Mouse (Mus musculus) heart, embryonic 13.5 days (tissue): Measurements from ENCODE around the gene Nxnl1. TPM values are rescaled to one million over a fixed set of nuclear protein-coding genes. Genes with fewer than 3 reads are reported as not detected.

Source experiments
- ATAC-seq: fragments of 200-750 bp; cut with Nextera tagmentation; 2 replicates; pipeline ENCODE4 v1.8.0; 2017; ENCODE audit warnings: moderate TSS enrichment; ENCODE audit not compliant: insufficient number of reproducible peaks, low FRiP score, low TSS enrichment; ENCODE audit errors: extremely low read depth
- H3K27ac ChIP-seq: fragments of 300-500 bp; sonication (generic); replicated peaks from 2 replicates; pipeline ENCODE4 v1.5.1; 2015; ENCODE audit warnings: moderate library complexity, mild to moderate bottlenecking, inconsistent platforms
- H3K27me3 ChIP-seq: fragments of 300-500 bp; sonication (generic); replicated peaks from 2 replicates; pipeline ENCODE4 v1.6.1; 2015; ENCODE audit warnings: mild to moderate bottlenecking, inconsistent platforms
- H3K36me3 ChIP-seq: fragments of 300-500 bp; sonication (generic); 2 replicates; pipeline ENCODE4 v1.6.1; 2015; ENCODE audit warnings: mild to moderate bottlenecking, inconsistent platforms
- H3K4me1 ChIP-seq: fragments of 300-500 bp; sonication (generic); 2 replicates; pipeline ENCODE4 v1.6.1; 2015; ENCODE audit warnings: inconsistent platforms
- H3K4me2 ChIP-seq: fragments of 300-500 bp; sonication (generic); 2 replicates; pipeline ENCODE4 v1.6.1; 2015; ENCODE audit warnings: inconsistent platforms, mild to moderate bottlenecking, moderate library complexity
- H3K4me3 ChIP-seq: fragments of 300-500 bp; sonication (generic); 2 replicates; pipeline ENCODE4 v1.5.1; 2015; ENCODE audit warnings: moderate library complexity, mild to moderate bottlenecking, inconsistent platforms
- H3K9ac ChIP-seq: fragments of 300-500 bp; sonication (generic); 2 replicates; pipeline ENCODE4 v1.6.1; 2015; ENCODE audit warnings: inconsistent platforms, mild to moderate bottlenecking, moderate library complexity
- H3K9me3 ChIP-seq: fragments of 300-500 bp; sonication (generic); 2 replicates; pipeline ENCODE4 v1.6.1; 2016; ENCODE audit warnings: inconsistent platforms
- WGBS: fragments of 180-500 bp; shearing (Covaris S2); methylation state at CpG from one replicate; pipeline ENCODE4 v1.1.7; 2015; ENCODE audit warnings: mixed read lengths; 5-methylcytosine and 5-hydroxymethylcytosine counted together
- polyA plus RNA-seq: library from polyadenylated mRNA; unstranded; fragments of >200 nt; fragmentation: Nextera tagmentation; extraction: Ambion mirVana; gene quantifications from 2 replicates; pipeline ENCODE4 v1.2.1, GENCODE M21; 2015

The Nxnl1 gene
- polyA plus RNA-seq, 1 experiment from 2014 or later: not detected

- H3K27ac ChIP-seq: no peak overlapping the region
- no peak for ATAC-seq
- H3K9ac ChIP-seq: no peak overlapping the region
- H3K4me1 ChIP-seq: peaks cover 21% of the 10 kb centered on the region
- no peak overlapping the region for H3K4me2 ChIP-seq
- 53% methylated on average over 6 of the region's 6 CpGs for WGBS
- no peak overlapping the region for H3K4me3 ChIP-seq
- H3K9me3 ChIP-seq: no peaks in the 10 kb centered on the region
- peaks cover 21% of the 10 kb centered on the region for H3K27me3 ChIP-seq
- H3K36me3 ChIP-seq: peaks cover 4% of the 10 kb centered on the region; the same call in 1 of the 2 replicates
Observed at GRCm38 (mm10) chr8:71596384-71596783, 30.0 kb upstream of the Nxnl1 start.

GRCm38 (mm10) chr8:71595862-71596261 lies 29.5 kb upstream of the Nxnl1 start:
- Histone ChIP-seq H3K27ac (no peak overlapping the region), H3K4me1 (peaks cover 26% of the 10 kb centered on the region), H3K4me3 (no peak overlapping the region), H3K36me3 (peaks cover 4% of the 10 kb centered on the region; the same call in 1 of the 2 replicates), H3K9me3 (no peaks in the 10 kb centered on the region), H3K4me2 (0 out of 2 replicates have a peak overlapping the region, but pooled peaks have one; percentile 2), H3K27me3 (peaks cover 15% of the 10 kb centered on the region), H3K9ac (no peak overlapping the region)
- 9% methylated on average over 27 of the region's 27 CpGs for whole genome bisulfite sequencing
- no peak for ATAC-seq

GRCm38 (mm10) chr8:71594324-71594722 lies 27.9 kb upstream of the Nxnl1 start:
- ATAC-seq: no peak
- Histone ChIP-seq H3K9ac (peak overlapping the region; percentile 24; the same call in 1 of the 2 replicates), H3K9me3 (no peaks in the 10 kb centered on the region), H3K4me2 (no peak overlapping the region), H3K4me3 (no peak overlapping the region), H3K4me1 (peaks cover 32% of the 10 kb centered on the region), H3K36me3 (peaks cover 4% of the 10 kb centered on the region; the same call in 1 of the 2 replicates), H3K27me3 (peaks cover 2% of the 10 kb centered on the region; the same call in 1 of the 2 replicates), H3K27ac (no peak overlapping the region)
- 87% methylated on average over 4 of the region's 4 CpGs for WGBS

GRCm38 (mm10) chr8:71593556-71594323 lies 27.3 kb upstream of the Nxnl1 start:
- peak overlapping the region; percentile 92 for H3K4me2 ChIP-seq
- H3K36me3 ChIP-seq: peaks cover 4% of the 10 kb centered on the region; the same call in 1 of the 2 replicates
- no peaks in the 10 kb centered on the region; the same call in 1 of the 2 replicates for H3K27me3 ChIP-seq
- peak overlapping the region; percentile 97 for H3K9ac ChIP-seq
- WGBS: 85% methylated on average over 8 of the region's 8 CpGs
- no peak overlapping the region for H3K27ac ChIP-seq
- 0 out of 2 replicates have a peak overlapping the region, but pooled peaks have one; percentile 84 for H3K4me3 ChIP-seq
- H3K4me1 ChIP-seq: peaks cover 32% of the 10 kb centered on the region
- H3K9me3 ChIP-seq: no peaks in the 10 kb centered on the region
- ATAC-seq: no peak

- peak; percentile 47 for ATAC-seq
- Histone ChIP-seq H3K4me2 (peak overlapping the region; percentile 92), H3K9me3 (no peaks in the 10 kb centered on the region), H3K4me1 (peaks cover 32% of the 10 kb centered on the region), H3K4me3 (peak overlapping the region; percentile 84), H3K27me3 (no peaks in the 10 kb centered on the region), H3K9ac (peak overlapping the region; percentile 97), H3K27ac (peak overlapping the region; percentile 99), H3K36me3 (peaks cover 4% of the 10 kb centered on the region; the same call in 1 of the 2 replicates)
- WGBS: 4% methylated on average over 60 of the region's 60 CpGs
Observed at GRCm38 (mm10) chr8:71592374-71593170, 26.2 kb upstream of the Nxnl1 start.

GRCm38 (mm10) chr8:71591471-71592373 lies 25.3 kb upstream of the Nxnl1 start, which contains the start of gene Pgls:
TSS of gene Pgls (plus strand) at chr8:71592176.
- Histone ChIP-seq H3K4me1 (peaks cover 32% of the 10 kb centered on the region), H3K4me2 (peak within 1 kb of the TSS; percentile 92), H3K27me3 (no peaks in the 10 kb centered on the region), H3K9ac (peak within 1 kb of the TSS; percentile 97), H3K27ac (peak within 1 kb of the TSS; percentile 99), H3K9me3 (no peaks in the 10 kb centered on the region), H3K4me3 (peak within 1 kb of the TSS; percentile 84), H3K36me3 (peaks cover 4% of the 10 kb centered on the region; the same call in 1 of the 2 replicates)
- ATAC-seq: peak; percentile 81
- under 1% methylated on average over 71 of the region's 71 CpGs for WGBS

- peak overlapping the region; percentile 84 for H3K4me3 ChIP-seq
- H3K9ac ChIP-seq: peak overlapping the region; percentile 97
- no peaks in the 10 kb centered on the region for H3K27me3 ChIP-seq
- H3K27ac ChIP-seq: peak overlapping the region; percentile 99
- H3K4me1 ChIP-seq: peaks cover 32% of the 10 kb centered on the region
- no peaks in the 10 kb centered on the region for H3K9me3 ChIP-seq
- H3K36me3 ChIP-seq: peaks cover 8% of the 10 kb centered on the region; the same call in 1 of the 2 replicates
- peak overlapping the region; percentile 92 for H3K4me2 ChIP-seq
- 32% methylated on average over 5 of the region's 5 CpGs for WGBS
- no peak for ATAC-seq
Observed at GRCm38 (mm10) chr8:71591017-71591416, 24.6 kb upstream of the Nxnl1 start.

GRCm38 (mm10) chr8:71588762-71589161 lies 22.4 kb upstream of the Nxnl1 start:
- H3K27me3 ChIP-seq: 0 out of 2 replicates have a peak, but pooled peaks cover 2% of the 10 kb centered on the region
- WGBS: 72% methylated on average over 3 of the region's 3 CpGs
- H3K9me3 ChIP-seq: no peaks in the 10 kb centered on the region
- no peak overlapping the region for H3K4me2 ChIP-seq
- H3K4me1 ChIP-seq: peaks cover 25% of the 10 kb centered on the region
- peaks cover 24% of the 10 kb centered on the region for H3K36me3 ChIP-seq
- H3K27ac ChIP-seq: no peak overlapping the region
- no peak for ATAC-seq
- no peak overlapping the region for H3K4me3 ChIP-seq
- no peak overlapping the region for H3K9ac ChIP-seq

- H3K36me3 ChIP-seq: peaks cover 24% of the 10 kb centered on the region
- H3K9ac ChIP-seq: no peak overlapping the region
- H3K27ac ChIP-seq: no peak overlapping the region
- 0 out of 2 replicates have a peak, but pooled peaks cover 6% of the 10 kb centered on the region for H3K27me3 ChIP-seq
- H3K4me1 ChIP-seq: peaks cover 12% of the 10 kb centered on the region
- no peak overlapping the region for H3K4me2 ChIP-seq
- H3K9me3 ChIP-seq: no peaks in the 10 kb centered on the region
- H3K4me3 ChIP-seq: no peak overlapping the region
- no peak for ATAC-seq
- 66% methylated on average over 2 of the region's 2 CpGs for WGBS
Observed at GRCm38 (mm10) chr8:71586891-71587290, 20.5 kb upstream of the Nxnl1 start.

- Histone ChIP-seq H3K27ac (no peak overlapping the region), H3K4me1 (0 out of 2 replicates have a peak, but pooled peaks cover under 1% of the 10 kb centered on the region), H3K4me2 (no peak overlapping the region), H3K27me3 (0 out of 2 replicates have a peak, but pooled peaks cover 6% of the 10 kb centered on the region), H3K4me3 (no peak overlapping the region), H3K36me3 (peaks cover 17% of the 10 kb centered on the region), H3K9me3 (no peaks in the 10 kb centered on the region), H3K9ac (no peak overlapping the region)
- no peak for ATAC-seq
- 56% methylated on average over 9 of the region's 9 CpGs for WGBS
Observed at GRCm38 (mm10) chr8:71580201-71580600, 13.8 kb upstream of the Nxnl1 start.
